Mouse (Mus musculus) heart, embryonic 10.5 days (tissue): Measurements from ENCODE around the gene Pitpnm1. TPM values are rescaled to one million over a fixed set of nuclear protein-coding genes. Genes with fewer than 3 reads are reported as not detected.

Source experiments
- DNase-seq: peaks from one replicate; pipeline ENCODE4 v3.0.0-alpha.2; 2017; ENCODE audit warnings: low spot score
- H3K27ac ChIP-seq: fragments of 300-500 bp; sonication (generic); 2 replicates; pipeline ENCODE4 v1.5.1; 2016; ENCODE audit warnings: mild to moderate bottlenecking
- H3K27me3 ChIP-seq: fragments of 300-500 bp; sonication (generic); 2 replicates; pipeline ENCODE4 v1.6.1; 2016; ENCODE audit warnings: mild to moderate bottlenecking; ENCODE audit not compliant: poor library complexity, insufficient read depth, severe bottlenecking
- H3K36me3 ChIP-seq: fragments of 300-500 bp; sonication (generic); 2 replicates; pipeline ENCODE4 v1.6.1; 2016; ENCODE audit warnings: mild to moderate bottlenecking, moderate library complexity
- H3K4me1 ChIP-seq: fragments of 300-500 bp; sonication (generic); 2 replicates; pipeline ENCODE4 v1.6.1; 2016; ENCODE audit warnings: mild to moderate bottlenecking
- H3K4me3 ChIP-seq: fragments of 300-500 bp; sonication (generic); 2 replicates; pipeline ENCODE4 v1.5.1; 2016; ENCODE audit warnings: mild to moderate bottlenecking, moderate library complexity
- H3K9me3 ChIP-seq: fragments of 300-500 bp; sonication (generic); 2 replicates; pipeline ENCODE4 v1.6.1; 2016; ENCODE audit warnings: mild to moderate bottlenecking, moderate library complexity
- WGBS: fragments of 180-500 bp; shearing (Covaris S2); methylation state at CpG from one replicate; pipeline ENCODE4 v1.1.7; 2016; 5-methylcytosine and 5-hydroxymethylcytosine counted together
- polyA plus RNA-seq: library from polyadenylated mRNA; unstranded; fragments of >200 nt; fragmentation: Nextera tagmentation; extraction: Ambion mirVana; gene quantifications from 2 replicates; pipeline ENCODE4 v1.2.1, GENCODE M21; 2016

Pitpnm1 gene
- 14.3 and 21.2 TPM in 2 replicates for polyA plus RNA-seq

GRCm38 (mm10) chr19:4099837-4100717 is at the start of gene Pitpnm1:
Gene Pitpnm1 (plus strand): TSS chr19:4099998.
- Histone ChIP-seq H3K27me3 (peaks cover 45% of the 10 kb centered on the region), H3K9me3 (no peaks in the 10 kb centered on the region), H3K27ac (peak within 1 kb of the TSS; percentile 62), H3K36me3 (peaks cover 19% of the 10 kb centered on the region), H3K4me3 (peak within 1 kb of the TSS; percentile 63), H3K4me1 (peaks cover 54% of the 10 kb centered on the region)
- under 1% methylated on average over 51 of the region's 53 CpGs for WGBS
- peak; percentile 89 for DNase-seq

DNA sequence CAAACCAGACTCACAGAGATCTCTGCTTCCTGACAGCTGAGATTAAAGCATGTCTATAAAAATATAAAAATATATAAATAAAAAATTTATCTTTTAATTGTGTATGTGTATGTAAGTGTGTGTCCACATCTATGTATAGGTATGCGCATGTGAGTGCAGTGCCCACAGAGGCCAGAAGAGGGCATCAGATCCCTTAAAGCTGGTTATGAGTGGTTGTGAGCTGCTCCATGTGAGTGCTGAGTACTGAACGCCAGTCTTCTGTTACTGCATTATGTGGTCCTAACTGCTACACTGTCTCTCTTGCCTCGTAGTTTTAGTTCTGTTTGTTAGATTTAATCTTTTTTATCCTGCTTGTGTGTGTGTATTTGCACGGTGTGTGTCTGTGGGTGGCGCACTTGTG is 48.8 kb upstream of the Pitpnm1 start:
- no peak overlapping the region for H3K4me3 ChIP-seq
- H3K27me3 ChIP-seq: 0 out of 2 replicates have a peak, but pooled peaks cover 5% of the 10 kb centered on the region
- no peaks in the 10 kb centered on the region for H3K9me3 ChIP-seq
- WGBS: 89% methylated on average over 5 of the region's 5 CpGs
- no peaks in the 10 kb centered on the region for H3K36me3 ChIP-seq
- peaks cover 8% of the 10 kb centered on the region for H3K4me1 ChIP-seq
- no peak for DNase-seq
- H3K27ac ChIP-seq: no peak overlapping the region

GRCm38 (mm10) chr19:4051741-4052515 is 47.9 kb upstream of the Pitpnm1 start:
- Histone ChIP-seq H3K9me3 (no peaks in the 10 kb centered on the region), H3K4me1 (peaks cover 15% of the 10 kb centered on the region), H3K27me3 (0 out of 2 replicates have a peak, but pooled peaks cover 5% of the 10 kb centered on the region), H3K4me3 (no peak overlapping the region), H3K27ac (no peak overlapping the region), H3K36me3 (no peaks in the 10 kb centered on the region)
- DNase-seq: peak; percentile 76
- WGBS: 50% methylated on average over 10 of the region's 10 CpGs

- WGBS: 69% methylated on average over 5 of the region's 5 CpGs
- Histone ChIP-seq H3K27me3 (0 out of 2 replicates have a peak, but pooled peaks cover 5% of the 10 kb centered on the region), H3K4me3 (no peak overlapping the region), H3K4me1 (peaks cover 17% of the 10 kb centered on the region), H3K36me3 (no peaks in the 10 kb centered on the region), H3K9me3 (no peaks in the 10 kb centered on the region), H3K27ac (no peak overlapping the region)
- DNase-seq: no peak
Observed at GRCm38 (mm10) chr19:4052516-4053030, 47.2 kb upstream of the Pitpnm1 start.

DNA sequence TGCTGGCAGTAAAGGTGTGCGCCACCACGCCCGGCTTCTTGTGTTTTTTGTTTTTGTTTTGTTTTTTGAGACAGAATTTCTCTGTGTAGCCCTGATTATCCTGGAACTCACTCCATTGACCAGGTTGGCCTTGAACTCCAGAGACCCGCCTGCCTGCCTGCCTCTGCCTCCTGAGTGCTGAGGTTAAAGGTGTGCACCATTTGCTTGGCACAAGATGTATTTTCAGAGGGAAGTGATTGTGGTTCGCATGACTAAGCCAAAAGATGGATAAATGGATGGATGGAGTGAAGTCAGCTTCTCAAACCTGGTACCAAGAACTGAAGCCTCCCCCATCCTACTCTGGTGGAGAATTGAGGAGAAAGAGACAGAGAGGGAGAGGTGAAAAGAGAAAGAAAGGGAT is 45.2 kb upstream of the Pitpnm1 start:
- Histone ChIP-seq H3K27ac (no peak overlapping the region), H3K4me1 (peaks cover 29% of the 10 kb centered on the region), H3K9me3 (no peaks in the 10 kb centered on the region), H3K27me3 (0 out of 2 replicates have a peak, but pooled peaks cover 5% of the 10 kb centered on the region), H3K36me3 (no peaks in the 10 kb centered on the region), H3K4me3 (no peak overlapping the region)
- WGBS: 83% methylated on average over 5 of the region's 5 CpGs
- DNase-seq: no peak

DNA sequence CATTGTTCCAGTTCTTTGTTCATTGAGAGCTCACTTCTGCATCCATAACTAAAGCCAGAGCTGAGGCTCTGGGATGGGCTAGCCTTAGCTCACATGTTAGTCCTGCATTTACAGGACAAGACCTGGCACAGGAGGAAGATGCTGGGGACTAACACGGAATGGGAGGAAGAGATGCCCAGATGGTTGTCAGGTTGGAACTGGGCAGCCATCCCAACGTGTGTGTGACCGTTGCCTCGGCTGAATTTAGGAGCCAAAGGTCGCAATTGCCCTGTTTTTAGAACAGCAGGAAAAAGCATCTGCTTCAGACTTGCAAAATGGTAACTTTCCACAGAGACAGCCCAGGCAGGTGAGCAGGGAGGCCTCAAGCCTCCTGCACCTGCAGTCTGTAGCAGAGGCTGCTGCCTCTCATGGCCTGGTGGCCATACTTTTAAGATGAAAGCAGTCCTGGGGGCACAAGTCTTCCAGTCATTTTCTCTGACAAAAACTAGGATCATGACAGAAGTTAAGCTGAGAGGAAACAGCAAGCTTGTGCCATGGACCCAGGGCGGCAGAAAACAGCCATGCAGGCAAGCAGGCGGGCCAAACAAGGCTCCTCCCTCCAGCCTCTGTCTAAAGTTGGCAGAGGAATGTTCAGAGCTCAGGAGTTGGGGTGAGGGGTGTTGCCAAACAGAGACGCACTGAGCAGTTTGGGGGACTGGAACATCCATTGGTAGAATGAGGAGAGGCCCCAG is 44.4 kb upstream of the Pitpnm1 start:
- peaks cover 30% of the 10 kb centered on the region for H3K4me1 ChIP-seq
- no peaks in the 10 kb centered on the region for H3K9me3 ChIP-seq
- H3K36me3 ChIP-seq: no peaks in the 10 kb centered on the region
- 0 out of 2 replicates have a peak, but pooled peaks cover 5% of the 10 kb centered on the region for H3K27me3 ChIP-seq
- no peak overlapping the region for H3K4me3 ChIP-seq
- H3K27ac ChIP-seq: no peak overlapping the region
- no peak for DNase-seq
- 65% methylated on average over 8 of the region's 8 CpGs for WGBS

- no peak for DNase-seq
- Histone ChIP-seq H3K36me3 (no peaks in the 10 kb centered on the region), H3K9me3 (no peaks in the 10 kb centered on the region), H3K27me3 (0 out of 2 replicates have a peak, but pooled peaks cover 5% of the 10 kb centered on the region), H3K4me1 (peaks cover 30% of the 10 kb centered on the region), H3K4me3 (no peak overlapping the region), H3K27ac (peak overlapping the region; percentile 47; the same call in 1 of the 2 replicates)
- 49% methylated on average over 15 of the region's 15 CpGs for WGBS
Observed at GRCm38 (mm10) chr19:4055947-4056693, 43.7 kb upstream of the Pitpnm1 start.

GRCm38 (mm10) chr19:4056727-4057126 is 43.1 kb upstream of the Pitpnm1 start:
- Histone ChIP-seq H3K27me3 (0 out of 2 replicates have a peak, but pooled peaks cover 5% of the 10 kb centered on the region), H3K4me1 (peaks cover 30% of the 10 kb centered on the region), H3K36me3 (no peaks in the 10 kb centered on the region), H3K9me3 (no peaks in the 10 kb centered on the region), H3K4me3 (no peak overlapping the region), H3K27ac (peak overlapping the region; percentile 47; the same call in 1 of the 2 replicates)
- peak; percentile 77 for DNase-seq
- 51% methylated on average over 4 of the region's 4 CpGs for WGBS

DNA sequence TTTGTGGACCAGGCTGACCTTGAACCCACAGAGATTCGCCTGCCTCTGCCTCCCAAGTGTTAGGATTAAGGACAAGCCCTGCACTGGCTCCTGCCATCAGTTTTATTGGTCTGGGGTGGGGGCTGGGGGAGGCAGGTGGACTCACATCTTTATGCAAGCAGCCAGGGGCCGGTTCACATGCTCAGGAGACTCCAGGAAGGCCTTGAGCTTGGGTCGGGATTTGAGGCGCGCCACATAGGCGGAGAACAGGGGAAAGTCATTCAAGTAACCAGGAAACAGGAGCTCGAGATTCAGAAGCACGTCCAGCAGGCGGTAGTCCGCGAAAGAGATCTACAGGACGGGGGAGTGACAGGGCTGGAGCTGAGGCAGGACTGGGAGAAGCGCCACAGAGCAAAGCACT is 42.4 kb upstream of the Pitpnm1 start:
- Histone ChIP-seq H3K9me3 (no peaks in the 10 kb centered on the region), H3K4me1 (peaks cover 30% of the 10 kb centered on the region), H3K27me3 (0 out of 2 replicates have a peak, but pooled peaks cover 5% of the 10 kb centered on the region), H3K27ac (peak overlapping the region; percentile 22; the same call in 1 of the 2 replicates), H3K4me3 (no peak overlapping the region), H3K36me3 (no peaks in the 10 kb centered on the region)
- DNase-seq: peak; percentile 51
- WGBS: 83% methylated on average over 13 of the region's 13 CpGs

DNA sequence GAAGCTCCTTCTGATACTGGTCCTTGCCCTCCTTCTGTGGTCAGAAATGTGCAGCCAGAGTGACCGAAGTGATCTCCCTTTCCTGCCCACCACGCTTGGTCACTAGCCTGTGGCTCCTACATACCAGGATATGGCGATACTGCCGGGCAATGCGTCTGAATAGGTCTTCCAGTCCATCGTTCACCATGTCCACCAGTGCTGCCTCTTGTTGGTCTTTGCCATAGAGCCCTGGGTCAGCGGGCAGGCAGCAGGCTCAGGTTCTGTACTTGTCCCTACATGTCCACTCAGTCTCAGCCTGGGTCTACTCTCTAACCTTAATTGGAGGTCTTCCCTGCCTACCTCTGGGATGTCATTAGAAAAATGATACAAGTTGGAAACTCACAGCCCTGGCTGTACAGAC is 41.8 kb upstream of the Pitpnm1 start:
- no peak overlapping the region for H3K4me3 ChIP-seq
- 90% methylated on average over 7 of the region's 7 CpGs for WGBS
- no peak overlapping the region; the same call in 1 of the 2 replicates for H3K27ac ChIP-seq
- H3K36me3 ChIP-seq: no peaks in the 10 kb centered on the region
- H3K9me3 ChIP-seq: no peaks in the 10 kb centered on the region
- peak; percentile 65 for DNase-seq
- 0 out of 2 replicates have a peak, but pooled peaks cover 5% of the 10 kb centered on the region for H3K27me3 ChIP-seq
- peaks cover 30% of the 10 kb centered on the region for H3K4me1 ChIP-seq

DNA sequence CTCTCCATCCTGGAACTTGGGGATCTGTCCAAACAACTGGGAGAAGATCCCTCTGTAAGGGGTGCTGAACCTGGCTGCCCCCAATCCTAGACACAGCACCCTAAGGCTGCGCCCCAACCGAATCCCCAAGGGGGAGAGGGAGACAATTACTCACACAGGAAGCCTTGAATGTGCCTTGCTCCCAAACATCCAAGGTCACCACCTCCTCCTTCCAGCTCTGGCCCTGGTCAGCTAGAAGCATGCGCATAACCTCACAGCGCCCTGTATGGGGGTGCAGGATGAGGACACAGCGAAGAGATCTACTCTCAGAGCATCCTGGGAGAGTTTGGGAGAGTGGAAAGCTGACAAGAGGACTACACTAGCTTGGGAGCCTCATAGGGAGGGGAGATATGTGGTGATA is 41.2 kb upstream of the Pitpnm1 start:
- Histone ChIP-seq H3K36me3 (no peaks in the 10 kb centered on the region), H3K27ac (peak overlapping the region; percentile 16; the same call in 1 of the 2 replicates), H3K27me3 (0 out of 2 replicates have a peak, but pooled peaks cover 5% of the 10 kb centered on the region), H3K9me3 (no peaks in the 10 kb centered on the region), H3K4me3 (no peak overlapping the region), H3K4me1 (peaks cover 30% of the 10 kb centered on the region)
- DNase-seq: peak; percentile 66
- WGBS: 85% methylated on average over 5 of the region's 5 CpGs
